Mouse (Mus musculus) spleen, postnatal 36 days (tissue): ENCODE results near the gene Tshz3.

Source experiments
- DNase-seq, 2 experiments: peaks; one replicate each; pipeline ENCODE4 v3.0.0; 2022; ENCODE audit warnings: low spot score in 2 of 2, mixed read lengths in 1 of 2

Gene Tshz3

GRCm38 (mm10) chr7:36697118-36697855 lies 631 bp upstream of the Tshz3 start:
- DNase-seq: no peak

- no peak for DNase-seq
Measured at GRCm38 (mm10) chr7:36698589-36698946, 650 bp downstream of the Tshz3 start.

- no peak for DNase-seq
Measured at GRCm38 (mm10) chr7:36699001-36699987, 1.4 kb downstream of the Tshz3 start.

- no peak for DNase-seq
Measured at GRCm38 (mm10) chr7:36706636-36707035, 8.7 kb downstream of the Tshz3 start.

GRCm38 (mm10) chr7:36707266-36707665 lies 9.3 kb downstream of the Tshz3 start:
- DNase-seq: no peak

- no peak for DNase-seq
Measured at GRCm38 (mm10) chr7:36707681-36708350, 9.9 kb downstream of the Tshz3 start.

GRCm38 (mm10) chr7:36708823-36709222 lies 10.9 kb downstream of the Tshz3 start:
- no peak for DNase-seq

GRCm38 (mm10) chr7:36709239-36709638 lies 11.3 kb downstream of the Tshz3 start:
- DNase-seq: no peak

- no peak for DNase-seq
Measured at GRCm38 (mm10) chr7:36709974-36710373, 12.1 kb downstream of the Tshz3 start.

- DNase-seq: no peak
Measured at GRCm38 (mm10) chr7:36710387-36710786, 12.5 kb downstream of the Tshz3 start.

GRCm38 (mm10) chr7:36711766-36712165 lies 13.8 kb downstream of the Tshz3 start:
- no peak for DNase-seq

GRCm38 (mm10) chr7:36714323-36714722 lies 16.4 kb downstream of the Tshz3 start:
- no peak for DNase-seq

GRCm38 (mm10) chr7:36717192-36717591 lies 19.3 kb downstream of the Tshz3 start:
- no peak for DNase-seq

GRCm38 (mm10) chr7:36720830-36721229 lies 22.9 kb downstream of the Tshz3 start:
- DNase-seq: no peak

- DNase-seq: no peak
Measured at GRCm38 (mm10) chr7:36736303-36737050, 38.6 kb downstream of the Tshz3 start.

- no peak for DNase-seq
Measured at GRCm38 (mm10) chr7:36751480-36751879, 53.6 kb downstream of the Tshz3 start.

- no peak for DNase-seq
Measured at GRCm38 (mm10) chr7:36767501-36768092, 69.7 kb downstream of the Tshz3 start.

GRCm38 (mm10) chr7:36773086-36773485 lies 75.2 kb downstream of the Tshz3 start:
- DNase-seq: no peak

- no peak for DNase-seq
Measured at GRCm38 (mm10) chr7:36776956-36777355, 79.0 kb downstream of the Tshz3 start.

- DNase-seq: no peak
Measured at GRCm38 (mm10) chr7:36778456-36778855, 80.5 kb downstream of the Tshz3 start.

- DNase-seq: no peak
Measured at GRCm38 (mm10) chr7:36784243-36784773, 86.4 kb downstream of the Tshz3 start.
